Mouse (Mus musculus) CD4-positive naive resting alpha-beta T cell, adult 76 days (primary cell): ENCODE results near the gene Olfr368. TPM values are rescaled to one million over a fixed set of nuclear protein-coding genes. Genes with fewer than 3 reads are reported as not detected.

ENCODE experiments used
- total RNA-seq: library from RNA; stranded (reverse); gene quantifications from one replicate; pipeline ENCODE4 v1.2.4, GENCODE M21; 2023

Olfr368 gene
- total RNA-seq: not detected

DNA sequence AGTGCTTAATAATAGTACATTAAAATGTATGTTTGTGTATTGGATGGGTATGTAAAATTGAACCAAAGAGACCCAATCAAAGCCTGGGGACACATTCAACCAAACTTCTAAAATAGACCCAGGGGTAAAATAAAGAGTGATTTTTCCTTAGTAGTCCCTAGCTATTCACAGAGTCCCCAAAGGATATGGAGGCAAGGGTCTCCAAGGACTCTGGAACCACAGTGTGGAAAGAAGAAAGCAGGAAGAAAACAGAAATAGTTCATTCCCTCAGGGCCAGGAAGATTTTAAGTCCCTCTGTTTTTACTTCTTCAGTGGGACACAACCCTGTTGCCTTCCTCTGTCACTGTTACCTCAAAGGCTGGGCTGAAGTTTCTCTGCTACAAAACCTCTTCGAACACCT, at the start of gene Olfr368:
Olfr368 (plus strand) TSS at position 301 of the 400 bp plus-strand sequence.

DNA sequence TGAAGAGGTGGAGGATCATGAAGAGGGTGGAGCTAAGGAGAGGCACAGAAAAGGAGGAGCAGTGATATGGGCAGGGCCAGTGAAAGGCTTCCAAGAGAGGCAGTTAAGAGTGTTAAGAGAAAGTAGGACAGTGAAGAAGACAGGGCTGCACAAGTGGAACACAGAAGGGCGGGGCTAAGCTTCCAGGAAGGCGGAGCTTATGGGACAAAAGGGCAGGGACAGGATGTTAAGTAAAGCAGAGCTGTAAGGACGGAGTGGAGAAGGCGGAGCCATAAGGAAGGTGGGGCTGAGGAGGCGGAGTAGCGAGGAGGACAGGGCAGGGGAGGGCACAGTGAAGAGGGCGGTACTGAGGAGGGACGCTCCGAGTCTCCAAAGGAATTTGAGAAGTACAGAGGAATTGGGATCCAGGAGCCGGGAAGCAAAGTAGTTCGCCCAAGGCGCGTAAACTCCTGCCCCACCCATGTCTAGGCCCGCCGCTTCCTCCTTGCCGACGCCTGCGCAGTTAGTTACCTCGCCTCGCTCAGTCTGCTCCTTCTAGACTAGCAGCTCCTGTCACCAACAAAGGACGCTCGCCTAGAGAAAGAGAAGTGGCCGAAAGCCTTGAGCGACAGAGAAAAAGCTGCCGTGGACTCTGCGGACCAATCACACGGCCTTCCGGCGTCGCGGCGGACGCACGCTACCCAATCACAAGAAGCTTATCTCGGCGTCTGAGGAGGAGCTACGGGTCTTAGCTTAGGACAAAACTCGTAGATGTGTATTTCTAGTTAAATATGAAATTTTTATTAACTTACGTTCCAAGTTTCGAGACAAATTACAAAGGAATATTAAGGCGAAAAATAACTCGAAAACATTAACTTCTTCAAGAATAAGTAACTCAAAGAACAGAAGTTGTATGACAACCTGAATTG, 32.6 kb downstream of the Olfr368 start, which contains the start of gene Pdcl:
Pdcl (minus strand) TSS at position 700 of the 908 bp plus-strand sequence.

Other genes with a start within 250 kb of the Olfr368 start
- not detected for gene Olfr361, start 237.2 kb upstream of the Olfr368 start, total RNA-seq
- not detected for gene Olfr362, start 208.6 kb upstream of the Olfr368 start, total RNA-seq
- not detected for gene Olfr364-ps1, start 187.2 kb upstream of the Olfr368 start, total RNA-seq
- gene Olfr365, start 138.3 kb upstream of the Olfr368 start, total RNA-seq: not detected
- not detected for gene Olfr366, start 114.9 kb upstream of the Olfr368 start, total RNA-seq
- 23.3 TPM for gene Pdcl, start 32.8 kb downstream of the Olfr368 start, total RNA-seq
- gene Rc3h2, start 96.4 kb downstream of the Olfr368 start, total RNA-seq: 58.3 TPM
- gene Zbtb26, start 116.6 kb downstream of the Olfr368 start, total RNA-seq: 1.9 TPM
- gene Zbtb6, start 116.7 kb downstream of the Olfr368 start, total RNA-seq: 15.2 TPM
- 47.3 TPM for gene Rabgap1, start 116.8 kb downstream of the Olfr368 start, total RNA-seq
- gene Gpr21, start 189.8 kb downstream of the Olfr368 start, total RNA-seq: 4.3 TPM